Mouse (Mus musculus) heart, embryonic 16.5 days (tissue): ENCODE results near the gene Bbip1. TPM values are rescaled to one million over a fixed set of nuclear protein-coding genes. Genes with fewer than 3 reads are reported as not detected.
"Not testable (repeated sequence)": the region's sequence is repeated elsewhere in the genome, so short reads cannot be mapped to it uniquely, and the experiment has no call there.

Experiments
- ATAC-seq: fragments of 200-750 bp; cut with Nextera tagmentation; replicated peaks from 2 replicates; pipeline ENCODE4 v1.8.0; 2017; ENCODE audit warnings: moderate number of reproducible peaks; ENCODE audit not compliant: insufficient read depth, low FRiP score; ENCODE audit errors: extremely low read depth
- H3K27ac ChIP-seq: fragments of 300-500 bp; sonication (generic); 2 replicates; pipeline ENCODE4 v1.5.1; 2014; ENCODE audit warnings: mild to moderate bottlenecking, low read length, control low read depth, moderate library complexity
- H3K27me3 ChIP-seq: fragments of 300-500 bp; sonication (generic); 2 replicates; pipeline ENCODE4 v1.6.1; 2014; ENCODE audit warnings: low read length, mixed read lengths; ENCODE audit not compliant: control insufficient read depth, insufficient read depth
- H3K36me3 ChIP-seq: fragments of 300-500 bp; sonication (generic); 2 replicates; pipeline ENCODE4 v1.6.1; 2014; ENCODE audit not compliant: control insufficient read depth, insufficient read depth
- H3K4me1 ChIP-seq: fragments of 300-500 bp; sonication (generic); 2 replicates; pipeline ENCODE4 v1.6.1; 2014; ENCODE audit warnings: low read length, mixed read lengths; ENCODE audit not compliant: control insufficient read depth, insufficient read depth
- H3K4me2 ChIP-seq: fragments of 300-500 bp; sonication (generic); 2 replicates; pipeline ENCODE4 v1.6.1; 2014; ENCODE audit warnings: low read depth, mild to moderate bottlenecking, control low read depth, low read length
- H3K4me3 ChIP-seq: fragments of 300-500 bp; sonication (generic); 2 replicates; pipeline ENCODE4 v1.5.1; 2014; ENCODE audit warnings: mild to moderate bottlenecking, control low read depth, low read length
- H3K9ac ChIP-seq: fragments of 300-500 bp; sonication (generic); 2 replicates; pipeline ENCODE4 v1.6.1; 2014; ENCODE audit warnings: low read length, control low read depth
- H3K9me3 ChIP-seq: fragments of 300-500 bp; sonication (generic); replicated peaks from 2 replicates; pipeline ENCODE4 v1.6.1; 2016; ENCODE audit warnings: low read length; ENCODE audit not compliant: control insufficient read depth
- WGBS: fragments of 180-500 bp; shearing (Covaris S2); extraction: QIAGEN DNeasy Blood & Tissue Kit; methylation state at CpG from one replicate; pipeline ENCODE4 v1.1.7; 2014; 5-methylcytosine and 5-hydroxymethylcytosine counted together
- polyA plus RNA-seq: library from polyadenylated mRNA; unstranded; fragments of >200 nt; fragmentation: Nextera tagmentation; extraction: Ambion mirVana; gene quantifications from 2 replicates; pipeline ENCODE4 v1.2.1, GENCODE M21; 2015

Bbip1 gene
- polyA plus RNA-seq, 1 experiment from 2014 or later: 73.1 TPM

- H3K27ac ChIP-seq: no peak overlapping the region
- WGBS: 73% methylated on average over 10 of the region's 10 CpGs
- no peaks in the 10 kb centered on the region for H3K9me3 ChIP-seq
- no peaks in the 10 kb centered on the region for H3K27me3 ChIP-seq
- no peak overlapping the region for H3K9ac ChIP-seq
- peaks cover 2% of the 10 kb centered on the region; the same call in 1 of the 2 replicates for H3K4me1 ChIP-seq
- no peak overlapping the region for H3K4me2 ChIP-seq
- H3K36me3 ChIP-seq: 0 out of 2 replicates have a peak, but pooled peaks cover 2% of the 10 kb centered on the region
- no peak overlapping the region for H3K4me3 ChIP-seq
- no peak for ATAC-seq
Measured at GRCm38 (mm10) chr19:53964910-53965633, 20.6 kb upstream of the Bbip1 start.

GRCm38 (mm10) chr19:53964347-53964746, 19.9 kb upstream of the Bbip1 start:
- H3K36me3 ChIP-seq, H3K27ac ChIP-seq, H3K27me3 ChIP-seq, H3K4me3 ChIP-seq, H3K4me1 ChIP-seq, H3K9ac ChIP-seq, H3K9me3 ChIP-seq, ATAC-seq, H3K4me2 ChIP-seq: not testable (repeated sequence)
- WGBS: 92% methylated on average over 3 of the region's 3 CpGs

DNA sequence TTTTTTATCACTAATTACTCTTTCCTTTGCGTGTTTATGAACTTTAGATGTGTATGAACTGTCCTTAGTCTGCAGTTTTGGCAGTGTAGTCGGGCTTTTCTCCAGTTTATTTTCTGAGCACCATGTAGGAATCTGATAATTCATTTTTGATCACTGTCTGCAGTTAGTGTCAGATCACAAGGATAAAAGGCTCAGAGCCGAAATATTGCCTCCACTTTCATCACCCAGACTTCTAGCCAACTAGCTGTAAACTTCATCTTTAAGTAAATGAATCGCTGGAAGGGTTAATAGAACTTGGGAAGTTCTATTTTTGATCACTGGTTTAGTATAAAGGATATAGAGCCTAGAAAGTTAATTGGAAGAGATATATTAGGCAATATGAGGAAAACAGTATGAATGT, 18.1 kb upstream of the Bbip1 start:
- Histone ChIP-seq H3K36me3 (0 out of 2 replicates have a peak, but pooled peaks cover 2% of the 10 kb centered on the region), H3K27ac (no peak overlapping the region), H3K9ac (no peak overlapping the region), H3K4me1 (peaks cover 2% of the 10 kb centered on the region; the same call in 1 of the 2 replicates), H3K4me2 (no peak overlapping the region), H3K4me3 (no peak overlapping the region), H3K27me3 (no peaks in the 10 kb centered on the region), H3K9me3 (no peaks in the 10 kb centered on the region)
- WGBS: 86% methylated on average over 4 of the region's 4 CpGs
- no peak for ATAC-seq

GRCm38 (mm10) chr19:53957513-53957912, 13.1 kb upstream of the Bbip1 start:
- no peaks in the 10 kb centered on the region for H3K27me3 ChIP-seq
- 0 out of 2 replicates have a peak, but pooled peaks cover 2% of the 10 kb centered on the region for H3K36me3 ChIP-seq
- H3K27ac ChIP-seq: no peak overlapping the region
- peaks cover 6% of the 10 kb centered on the region for H3K4me1 ChIP-seq
- H3K4me3 ChIP-seq: no peak overlapping the region
- no peak overlapping the region for H3K4me2 ChIP-seq
- WGBS: 84% methylated on average over 2 of the region's 2 CpGs
- no peak overlapping the region for H3K9ac ChIP-seq
- no peak for ATAC-seq
- no peaks in the 10 kb centered on the region for H3K9me3 ChIP-seq

DNA sequence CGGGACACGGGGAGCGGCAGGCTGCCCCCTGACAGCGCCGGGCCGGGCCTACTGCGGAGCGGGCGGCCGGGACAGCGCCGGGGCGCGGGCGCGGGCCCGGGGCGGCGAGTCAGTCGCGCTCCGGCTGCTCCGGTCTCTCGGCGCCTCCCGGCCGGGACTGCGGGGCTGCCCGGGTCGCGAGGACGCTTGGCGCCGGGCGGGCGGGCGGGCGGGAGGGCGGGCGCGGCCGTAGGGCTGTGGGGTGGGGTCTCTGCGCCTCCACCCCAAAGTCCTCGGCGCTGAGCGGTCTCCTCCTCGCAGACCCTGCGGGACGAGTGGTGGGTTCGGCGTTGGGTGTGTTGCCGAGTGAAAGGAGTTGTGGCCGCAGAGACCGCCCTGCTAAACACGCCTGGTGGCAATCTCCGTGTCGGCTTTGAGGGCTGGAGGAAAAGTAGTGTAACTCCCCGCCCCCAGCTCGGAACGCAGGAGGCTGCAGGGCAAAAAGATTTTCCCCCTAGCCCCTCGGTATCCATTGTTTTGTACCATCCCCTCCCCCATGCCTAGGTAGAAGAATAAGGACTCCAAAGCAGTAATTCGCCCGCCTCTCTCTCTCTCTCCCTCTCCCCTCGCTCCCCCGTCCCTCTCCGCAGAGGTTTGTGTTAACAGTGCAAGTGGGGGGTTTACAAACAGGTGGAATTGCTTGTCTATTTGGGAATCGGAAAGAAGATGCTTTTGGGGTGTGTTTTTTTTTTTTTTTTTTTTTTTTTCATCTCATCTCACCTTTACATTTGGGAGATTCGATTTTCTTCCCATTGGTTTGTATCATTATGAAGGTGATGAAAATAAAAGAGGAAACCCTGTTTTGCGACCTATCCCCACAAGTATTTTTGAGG, 980 bp upstream of the Bbip1 start:
- Histone ChIP-seq H3K27me3 (no peaks in the 10 kb centered on the region), H3K27ac (peak overlapping the region; percentile 97), H3K9me3 (no peaks in the 10 kb centered on the region), H3K4me2 (peak overlapping the region; percentile 74), H3K36me3 (no peaks in the 10 kb centered on the region), H3K9ac (peak overlapping the region; percentile 97), H3K4me1 (peaks cover 15% of the 10 kb centered on the region), H3K4me3 (peak overlapping the region; percentile 94)
- WGBS: under 1% methylated on average over 60 of the region's 69 CpGs
- ATAC-seq: peak; percentile 2; the same call in 1 of the 2 replicates

DNA sequence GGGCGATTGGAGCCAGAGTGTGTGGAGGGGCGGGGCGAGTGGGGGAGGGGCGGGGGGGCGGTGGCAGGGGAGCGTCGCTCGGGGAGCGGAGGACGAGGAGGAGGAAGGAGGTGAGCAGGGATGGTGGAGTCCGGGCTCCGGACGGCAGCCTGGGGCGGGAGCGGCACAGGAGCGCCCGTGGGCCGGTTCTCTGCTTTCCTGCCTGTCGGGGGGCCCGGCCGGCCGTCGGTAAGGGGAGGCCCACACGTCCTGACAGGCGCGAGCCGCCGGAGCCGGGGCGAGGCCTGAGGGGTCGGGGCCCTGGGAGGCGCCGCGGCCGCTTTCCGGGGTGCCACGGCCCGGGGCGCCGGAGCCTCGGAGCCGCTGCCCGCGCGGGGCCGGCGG, 351 bp upstream of the Bbip1 start:
- peak overlapping the region; percentile 94 for H3K4me3 ChIP-seq
- H3K4me1 ChIP-seq: peaks cover 15% of the 10 kb centered on the region
- H3K27me3 ChIP-seq: no peaks in the 10 kb centered on the region
- peak overlapping the region; percentile 97 for H3K9ac ChIP-seq
- peak overlapping the region; percentile 97 for H3K27ac ChIP-seq
- peak overlapping the region; percentile 74 for H3K4me2 ChIP-seq
- WGBS: 0% methylated on average over 34 of the region's 47 CpGs
- H3K9me3 ChIP-seq: no peaks in the 10 kb centered on the region
- no peak; the same call in 1 of the 2 replicates for ATAC-seq
- no peaks in the 10 kb centered on the region for H3K36me3 ChIP-seq

DNA sequence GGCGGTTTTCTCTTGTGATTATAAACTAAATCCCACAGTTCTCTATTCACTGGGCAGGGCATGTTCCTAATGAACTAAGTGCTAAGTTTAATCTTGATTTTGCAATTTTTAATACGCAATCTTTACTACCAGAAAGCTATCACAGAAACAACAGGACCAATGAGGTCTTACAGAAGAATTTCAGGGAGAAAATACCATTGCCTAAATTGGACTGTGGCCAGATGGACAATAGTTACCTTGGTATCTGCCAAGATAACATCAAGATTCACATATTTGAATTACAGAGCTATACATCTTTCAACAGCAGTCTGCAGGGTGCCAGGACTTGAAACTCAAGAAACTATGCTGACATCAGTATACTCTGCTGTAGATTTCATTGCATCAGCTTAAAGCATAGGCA, 2.1 kb downstream of the Bbip1 start:
- WGBS: 90% methylated on average over 2 of the region's 2 CpGs
- ATAC-seq: no peak
- Histone ChIP-seq H3K27me3 (no peaks in the 10 kb centered on the region), H3K9me3 (no peaks in the 10 kb centered on the region), H3K9ac (no peak overlapping the region), H3K4me2 (no peak overlapping the region), H3K27ac (no peak overlapping the region), H3K4me3 (no peak overlapping the region), H3K36me3 (0 out of 2 replicates have a peak, but pooled peaks cover 3% of the 10 kb centered on the region), H3K4me1 (peaks cover 13% of the 10 kb centered on the region)

GRCm38 (mm10) chr19:53941139-53941538, 3.3 kb downstream of the Bbip1 start:
- no peaks in the 10 kb centered on the region for H3K9me3 ChIP-seq
- H3K36me3 ChIP-seq: peaks cover 3% of the 10 kb centered on the region; the same call in 1 of the 2 replicates
- ATAC-seq: no peak
- 73% methylated on average over 4 of the region's 4 CpGs for WGBS
- no peak overlapping the region for H3K27ac ChIP-seq
- no peak overlapping the region for H3K4me3 ChIP-seq
- no peaks in the 10 kb centered on the region for H3K27me3 ChIP-seq
- H3K4me2 ChIP-seq: no peak overlapping the region
- peaks cover 11% of the 10 kb centered on the region for H3K4me1 ChIP-seq
- no peak overlapping the region for H3K9ac ChIP-seq

DNA sequence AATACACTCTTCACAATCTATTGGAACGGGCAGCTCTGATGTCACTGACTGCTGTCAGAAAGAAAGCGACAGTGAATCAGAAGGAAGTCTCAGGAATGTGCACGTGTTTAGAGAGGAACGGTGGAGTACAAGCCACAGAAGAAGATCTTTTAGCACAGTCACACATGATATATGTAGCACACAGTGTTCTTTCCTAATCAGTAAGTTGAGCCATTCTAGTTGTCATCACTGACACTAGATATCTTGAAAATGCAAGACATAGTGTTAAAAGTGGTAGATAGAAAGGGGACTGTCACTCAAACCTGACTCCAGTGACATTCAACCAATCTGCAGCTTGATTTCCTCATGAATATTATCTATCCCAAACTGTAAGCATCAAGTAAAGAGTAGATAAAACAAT, 5.0 kb downstream of the Bbip1 start:
- Histone ChIP-seq H3K36me3 (peaks cover 3% of the 10 kb centered on the region; the same call in 1 of the 2 replicates), H3K9me3 (no peaks in the 10 kb centered on the region), H3K4me2 (no peak overlapping the region), H3K4me3 (no peak overlapping the region), H3K9ac (no peak overlapping the region), H3K27me3 (no peaks in the 10 kb centered on the region), H3K27ac (no peak overlapping the region), H3K4me1 (peaks cover 7% of the 10 kb centered on the region)
- ATAC-seq: no peak
- WGBS: 34% methylated on average over 4 of the region's 4 CpGs
